Mouse (Mus musculus): Measurements from ENCODE around the gene Pgm5. TPM values are rescaled to one million over a fixed set of nuclear protein-coding genes. Genes with fewer than 3 reads are reported as not detected.

Gene Pgm5
- total RNA-seq, 2 experiments from 2014 or later: not detected

- ATAC-seq (replicated peaks; ENCODE audit: low FRiP score, low TSS enrichment, poor library complexity, severe bottlenecking): no peak
Measured at GRCm38 (mm10) chr19:24677242-24677984, 184.2 kb downstream of the Pgm5 start.

- no peak for ATAC-seq (replicated peaks; ENCODE audit: low FRiP score, low TSS enrichment, poor library complexity, severe bottlenecking)
Measured at GRCm38 (mm10) chr19:24676429-24676828, 185.2 kb downstream of the Pgm5 start.

- no peak for ATAC-seq (replicated peaks; ENCODE audit: low FRiP score, low TSS enrichment, poor library complexity, severe bottlenecking)
Measured at GRCm38 (mm10) chr19:24673762-24674161, 187.9 kb downstream of the Pgm5 start, which contains the start of gene Tmem252. Tmem252 (plus strand) TSS chr19:24674008.

- no peak for ATAC-seq (replicated peaks; ENCODE audit: low FRiP score, low TSS enrichment, poor library complexity, severe bottlenecking)
Measured at GRCm38 (mm10) chr19:24673331-24673730, 188.3 kb downstream of the Pgm5 start.

GRCm38 (mm10) chr19:24672366-24672960, 189.2 kb downstream of the Pgm5 start:
- no peak for ATAC-seq (replicated peaks; ENCODE audit: low FRiP score, low TSS enrichment, poor library complexity, severe bottlenecking)

- no peak for ATAC-seq (replicated peaks; ENCODE audit: low FRiP score, low TSS enrichment, poor library complexity, severe bottlenecking)
Measured at GRCm38 (mm10) chr19:24671571-24671970, 190.1 kb downstream of the Pgm5 start.

GRCm38 (mm10) chr19:24667527-24667926, 194.1 kb downstream of the Pgm5 start:
- no peak for ATAC-seq (replicated peaks; ENCODE audit: low FRiP score, low TSS enrichment, poor library complexity, severe bottlenecking)

- ATAC-seq (replicated peaks; ENCODE audit: low FRiP score, low TSS enrichment, poor library complexity, severe bottlenecking): no peak
Measured at GRCm38 (mm10) chr19:24665771-24666170, 195.9 kb downstream of the Pgm5 start.

- no peak for ATAC-seq (replicated peaks; ENCODE audit: low FRiP score, low TSS enrichment, poor library complexity, severe bottlenecking)
Measured at GRCm38 (mm10) chr19:24662346-24662745, 199.3 kb downstream of the Pgm5 start.

GRCm38 (mm10) chr19:24656981-24657380, 204.7 kb downstream of the Pgm5 start:
- ATAC-seq (replicated peaks; ENCODE audit: low FRiP score, low TSS enrichment, poor library complexity, severe bottlenecking): no peak

GRCm38 (mm10) chr19:24653230-24653799, 208.3 kb downstream of the Pgm5 start:
- ATAC-seq (replicated peaks; ENCODE audit: low FRiP score, low TSS enrichment, poor library complexity, severe bottlenecking): no peak

- no peak for ATAC-seq (replicated peaks; ENCODE audit: low FRiP score, low TSS enrichment, poor library complexity, severe bottlenecking)
Measured at GRCm38 (mm10) chr19:24652342-24653019, 209.2 kb downstream of the Pgm5 start.

- ATAC-seq (replicated peaks; ENCODE audit: low FRiP score, low TSS enrichment, poor library complexity, severe bottlenecking): no peak
Measured at GRCm38 (mm10) chr19:24651595-24651994, 210.1 kb downstream of the Pgm5 start.

- no peak for ATAC-seq (replicated peaks; ENCODE audit: low FRiP score, low TSS enrichment, poor library complexity, severe bottlenecking)
Measured at GRCm38 (mm10) chr19:24650428-24650827, 211.2 kb downstream of the Pgm5 start.

- no peak for ATAC-seq (replicated peaks; ENCODE audit: low FRiP score, low TSS enrichment, poor library complexity, severe bottlenecking)
Measured at GRCm38 (mm10) chr19:24648016-24648415, 213.6 kb downstream of the Pgm5 start.

- ATAC-seq (replicated peaks; ENCODE audit: low FRiP score, low TSS enrichment, poor library complexity, severe bottlenecking): no peak
Measured at GRCm38 (mm10) chr19:24646162-24646829, 215.4 kb downstream of the Pgm5 start.

GRCm38 (mm10) chr19:24644971-24645370, 216.7 kb downstream of the Pgm5 start:
- no peak for ATAC-seq (replicated peaks; ENCODE audit: low FRiP score, low TSS enrichment, poor library complexity, severe bottlenecking)

GRCm38 (mm10) chr19:24640982-24641381, 220.7 kb downstream of the Pgm5 start:
- no peak for ATAC-seq (replicated peaks; ENCODE audit: low FRiP score, low TSS enrichment, poor library complexity, severe bottlenecking)

GRCm38 (mm10) chr19:24637988-24638387, 223.7 kb downstream of the Pgm5 start:
- ATAC-seq (replicated peaks; ENCODE audit: low FRiP score, low TSS enrichment, poor library complexity, severe bottlenecking): no peak

GRCm38 (mm10) chr19:24636616-24637015, 225.0 kb downstream of the Pgm5 start:
- ATAC-seq (replicated peaks; ENCODE audit: low FRiP score, low TSS enrichment, poor library complexity, severe bottlenecking): no peak
